Comparison of ENCODE assay signal across 9 mouse cellular contexts in the genomic region with DNA sequence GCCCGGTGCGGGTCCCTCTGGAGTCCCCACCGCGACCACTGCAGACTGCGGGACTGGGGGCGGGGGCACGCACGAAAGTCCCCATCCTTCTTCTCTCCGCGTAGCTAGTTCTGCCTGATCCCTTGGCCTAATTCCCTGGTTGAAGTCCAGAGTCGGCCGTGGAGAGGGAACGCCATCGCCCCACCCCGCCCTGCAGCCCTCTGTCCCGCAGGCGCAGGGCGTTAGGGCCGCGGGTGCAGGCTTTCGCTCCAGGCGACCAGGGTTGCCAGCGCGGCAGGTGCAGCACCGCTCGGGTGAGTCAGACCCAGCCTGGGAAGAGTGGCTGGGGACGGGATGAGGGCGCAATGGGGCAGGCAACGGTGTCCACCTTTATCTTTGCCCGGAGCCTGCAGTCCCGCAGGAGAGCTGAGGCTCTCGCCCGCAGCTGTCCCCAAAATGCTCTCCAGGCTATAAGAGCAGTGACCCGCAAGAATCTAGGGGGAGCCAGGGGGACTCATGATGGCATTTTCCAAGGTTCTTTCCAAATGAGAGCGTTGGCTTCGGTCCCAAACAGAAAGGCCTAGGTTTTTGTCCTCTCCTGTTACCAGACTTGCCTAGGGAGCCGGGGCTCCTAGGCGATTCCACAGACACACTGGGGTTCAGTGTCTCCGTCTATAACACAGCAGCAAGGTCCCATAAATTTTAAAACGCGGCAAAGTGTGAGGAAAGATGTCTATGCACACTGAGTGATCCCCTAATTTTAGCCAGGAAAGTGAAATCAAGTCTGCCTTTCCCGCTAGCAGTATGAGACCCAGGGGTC. TPM values are rescaled to one million over a fixed set of nuclear protein-coding genes. Genes with fewer than 3 reads are reported as not detected.
A peak's percentile ranks its signal among the peaks of the same experiment; 100 is the strongest.
DNase-seq lines count a peak whose midpoint lies in the region; ATAC-seq and TF ChIP-seq lines count a peak whose summit lies in the region.
"Had no signal": no experiment of that assay in that cellular context is flagged by ENCODE, and none has a peak within 500 bp of the region (broad histone marks: within the 10 kb centered on the region; RNA-seq: fewer than 3 reads in every experiment).

A gene (plus strand): TSS at position 101 of the 799 bp plus-strand sequence.

- peaks cover 9% of the 10 kb centered on the region for H3K4me1 ChIP-seq in G1E (ENCODE audit: insufficient read depth, low read depth, low read length)
- H3K4me1 ChIP-seq in bone marrow, adult 2 months (ENCODE audit: control insufficient read depth, insufficient read depth, low read length): no peaks in the 10 kb centered on the region; the same call in none of the 2 replicates
- peaks cover 33% of the 10 kb centered on the region for H3K4me1 ChIP-seq in forebrain, embryonic 13.5 days
- H3K4me1 ChIP-seq in lung, adult 2 months (ENCODE audit: control insufficient read depth, insufficient read depth, low read length): peaks cover 3% of the 10 kb centered on the region

- no peak for DNase-seq in G1E (ENCODE audit: low spot score)
- peak; percentile 68 to 72 for DNase-seq in heart, postnatal 14 days
- peak; percentile 50 to 65 for DNase-seq in kidney, postnatal 4 days
- peak; percentile 31 for DNase-seq in lung, adult 2 months
- DNase-seq in retina, postnatal 1 day: peak; percentile 81

- TF ChIP-seq CTCF in G1E (IDR thresholded peaks at IDR 0.05; ENCODE audit: low read depth, low read length): no peak
- no peak for TF ChIP-seq CTCF in bone marrow, adult 2 months (IDR thresholded peaks at IDR 0.05; ENCODE audit: control insufficient read depth, insufficient read depth, low read length)
- TF ChIP-seq CTCF in lung, adult 2 months (IDR thresholded peaks at IDR 0.05; ENCODE audit: insufficient read depth, low read length): no peak

- H3K27ac ChIP-seq in bone marrow, adult 2 months (ENCODE audit: control insufficient read depth, insufficient read depth, low read depth, low read length, poor library complexity): peak within 1 kb of the TSS; percentile 23; the same call in 1 of the 2 replicates
- peak within 1 kb of the TSS; percentile 92 for H3K27ac ChIP-seq in forebrain, embryonic 13.5 days

- H3K4me3 ChIP-seq in G1E (ENCODE audit: low read depth, low read length): peak within 1 kb of the TSS; percentile 42; the same call in 1 of the 2 replicates
- H3K4me3 ChIP-seq in bone marrow, adult 2 months (replicated peaks; ENCODE audit: control insufficient read depth, low read depth, low read length): peak within 1 kb of the TSS; percentile 30
- H3K4me3 ChIP-seq in forebrain, embryonic 13.5 days: peak within 1 kb of the TSS; percentile 49
- H3K4me3 ChIP-seq in lung, adult 2 months (replicated peaks; ENCODE audit: extremely low read depth, low read depth, low read length): peak within 1 kb of the TSS; percentile 65

- no peak for ATAC-seq in G1E (ENCODE audit: extremely low read depth, insufficient number of reproducible peaks, low FRiP score, poor library complexity, severe bottlenecking)
- ATAC-seq in forebrain, embryonic 13.5 days: 0 out of 2 replicates have a peak, but pooled peaks have one; percentile 12
- no peak for ATAC-seq in activated CD4-positive, CD25-positive, alpha-beta regulatory T cell, adult 4 months

- TF ChIP-seq POLR2A in bone marrow, adult 2 months (IDR thresholded peaks at IDR 0.05; ENCODE audit: borderline replicate concordance, control insufficient read depth, low read depth, low read length): no peak
- no peak for TF ChIP-seq POLR2A in lung, adult 2 months (IDR thresholded peaks at IDR 0.05; ENCODE audit: borderline replicate concordance, extremely low read depth, low read depth, low read length)

- H3K36me3 ChIP-seq in G1E (replicated peaks): no peaks in the 10 kb centered on the region
- H3K36me3 ChIP-seq in forebrain, embryonic 13.5 days (ENCODE audit: poor library complexity, severe bottlenecking): no peaks in the 10 kb centered on the region

- H3K27me3 ChIP-seq in G1E (ENCODE audit: insufficient read depth, low read length): peaks cover 49% of the 10 kb centered on the region
- peaks cover 44% of the 10 kb centered on the region for H3K27me3 ChIP-seq in forebrain, embryonic 13.5 days

- no peaks in the 10 kb centered on the region for H3K9me3 ChIP-seq in G1E (replicated peaks)
- H3K9me3 ChIP-seq in forebrain, embryonic 13.5 days (replicated peaks): no peaks in the 10 kb centered on the region

- H3K4me2 ChIP-seq in forebrain, embryonic 13.5 days: peak within 1 kb of the TSS; percentile 77

- intact Hi-C loops in heart, postnatal 14 days (cut with DNase I): no loop called here

- WGBS in bone marrow, adult 2 months: 12% methylated on average over 42 of the region's 42 CpGs
- 4% methylated on average over 42 of the region's 42 CpGs for WGBS in forebrain, embryonic 13.5 days
- 14% methylated on average over 42 of the region's 42 CpGs for WGBS in lung, adult 2 months

- peak within 1 kb of the TSS; percentile 73 for H3K9ac ChIP-seq in forebrain, embryonic 13.5 days

RNA-seq across cellular contexts. Expression of the gene that starts here (rescaled TPM):
- not detected in 2 replicates for total RNA-seq in G1E (2014; fragmentation: Nextera tagmentation)
- total RNA-seq in G1E (2017): 0.12 and 0.16 TPM in 2 replicates
- polyA plus RNA-seq in G1E (2012): not detected in 2 replicates
- 0.79 and 6.2 TPM in 2 replicates for polyA plus RNA-seq in bone marrow, adult 2 months (2011; ENCODE audit: insufficient read depth, insufficient read length, low replicate concordance, missing spikeins)
- polyA plus RNA-seq in forebrain, embryonic 13.5 days (2015; fragmentation: Nextera tagmentation; extraction: Ambion mirVana): 1.8 and 2.4 TPM in 2 replicates
- 1 to 10 TPM; 2.0 to 2.7 TPM for total RNA-seq in heart, postnatal 14 days (2021)
- 4.8 and 5.5 TPM in 2 replicates for polyA plus RNA-seq in lung, adult 2 months (2012; rRNA removed)
- polyA plus RNA-seq in activated CD4-positive, CD25-positive, alpha-beta regulatory T cell, adult 4 months (2017; shearing (Covaris generic)): under 1 TPM; 0.44 to 0.64 TPM
- total RNA-seq: common myeloid progenitor, adult 5-6 weeks had no signal
